Mouse (Mus musculus) cortical plate, adult 2 months (tissue): ENCODE data around the gene Twf2.

Experiments
- CTCF ChIP-seq: fragments of 200-500 bp; IDR thresholded peaks from 2 replicates; pipeline ENCODE4 v1.5.1; 2011; ENCODE audit warnings: mild to moderate bottlenecking, control low read depth, low read length; ENCODE audit not compliant: insufficient read depth; ENCODE audit errors: extremely low read depth
- POLR2A ChIP-seq: fragments of 200-500 bp; IDR thresholded peaks from 2 replicates; pipeline ENCODE4 v1.6.1; 2011; ENCODE audit warnings: mild to moderate bottlenecking, low read length, control low read depth; ENCODE audit not compliant: insufficient read depth; ENCODE audit errors: extremely low read depth

GRCm38 (mm10) chr9:106209954-106210353 lies 7.0 kb downstream of the Twf2 start:
- no peak for TF ChIP-seq POLR2A
- TF ChIP-seq CTCF, result no peak
